Mouse (Mus musculus) limb, embryonic 10.5 days (tissue): Measurements from ENCODE around the gene Tmtc4. TPM values are rescaled to one million over a fixed set of nuclear protein-coding genes. Genes with fewer than 3 reads are reported as not detected.

ENCODE experiments used
- DNase-seq: peaks from one replicate; pipeline ENCODE4 v3.0.0-alpha.2; 2017; ENCODE audit warnings: low spot score
- H3K27ac ChIP-seq: fragments of 300-500 bp; sonication (generic); 2 replicates; pipeline ENCODE4 v1.5.1; 2016; ENCODE audit warnings: mild to moderate bottlenecking
- H3K27me3 ChIP-seq: fragments of 300-500 bp; sonication (generic); 2 replicates; pipeline ENCODE4 v1.6.1; 2016; ENCODE audit warnings: low read depth, mild to moderate bottlenecking; ENCODE audit not compliant: poor library complexity, severe bottlenecking
- H3K36me3 ChIP-seq: fragments of 300-500 bp; sonication (generic); 2 replicates; pipeline ENCODE4 v1.6.1; 2016; ENCODE audit warnings: mild to moderate bottlenecking, moderate library complexity
- H3K4me1 ChIP-seq: fragments of 300-500 bp; sonication (generic); 2 replicates; pipeline ENCODE4 v1.6.1; 2016
- H3K4me3 ChIP-seq: fragments of 300-500 bp; sonication (generic); 2 replicates; pipeline ENCODE4 v1.5.1; 2016; ENCODE audit warnings: mild to moderate bottlenecking, moderate library complexity
- H3K9me3 ChIP-seq: fragments of 300-500 bp; sonication (generic); replicated peaks from 2 replicates; pipeline ENCODE4 v1.6.1; 2016; ENCODE audit warnings: mild to moderate bottlenecking
- WGBS: fragments of 180-500 bp; shearing (Covaris S2); methylation state at CpG from one replicate; pipeline ENCODE4 v1.1.7; 2016; 5-methylcytosine and 5-hydroxymethylcytosine counted together
- polyA plus RNA-seq: library from polyadenylated mRNA; unstranded; fragments of >200 nt; fragmentation: Nextera tagmentation; extraction: Ambion mirVana; gene quantifications from 2 replicates; pipeline ENCODE4 v1.2.1, GENCODE M21; 2016

Tmtc4 gene
- 21.2 and 31.1 TPM in 2 replicates for polyA plus RNA-seq

DNA sequence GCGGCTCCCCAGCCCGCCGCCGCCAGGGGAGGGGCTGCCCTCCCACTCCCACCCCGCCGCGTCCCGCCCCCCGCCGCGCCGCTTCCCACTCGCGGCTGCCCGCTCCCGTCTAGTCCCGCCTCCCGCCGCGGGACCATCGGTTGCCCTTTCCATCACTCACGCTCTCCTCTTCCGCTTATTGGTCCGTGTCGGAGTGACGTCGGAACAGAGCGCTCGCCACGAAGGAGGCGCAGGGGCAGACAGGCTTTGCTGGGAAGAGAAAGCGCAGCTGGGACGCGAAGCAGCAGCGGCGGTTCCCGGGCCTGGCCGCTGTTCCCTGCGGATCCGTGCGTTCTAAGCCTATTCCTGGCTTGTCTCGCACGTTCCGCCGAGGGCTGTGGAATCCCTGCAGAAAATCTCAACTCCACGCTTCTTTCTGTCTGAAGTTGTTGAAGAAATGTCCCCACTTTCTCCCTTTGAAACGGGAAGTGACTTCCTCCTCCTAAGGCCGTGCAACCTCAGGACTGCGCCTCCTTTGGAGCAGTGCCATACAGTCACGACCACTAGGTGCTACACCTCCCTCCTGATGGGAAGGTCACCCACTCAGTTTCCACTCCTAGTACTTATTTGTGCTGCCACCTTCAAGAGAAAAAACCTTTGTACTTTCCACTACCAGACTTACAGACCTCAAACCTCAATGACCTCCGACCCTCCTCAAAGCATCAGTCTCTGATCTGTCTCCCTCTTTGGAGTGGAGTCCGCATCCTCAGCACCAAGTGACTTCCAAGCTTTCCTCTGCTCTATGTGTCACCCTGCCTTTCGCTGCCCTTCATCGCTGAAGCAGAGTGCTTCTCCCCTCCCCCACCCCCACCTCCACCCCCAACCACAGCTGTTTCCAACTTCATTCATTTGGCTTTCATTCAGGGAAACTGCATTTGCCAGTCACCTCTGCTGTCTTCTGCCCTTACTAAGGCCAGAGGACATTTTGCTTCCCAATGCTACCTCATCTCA, at the start of gene Tmtc4:
TSS of gene Tmtc4 (minus strand) at position 810 of the 990 bp plus-strand sequence.
- H3K27me3 ChIP-seq: no peaks in the 10 kb centered on the region
- H3K4me3 ChIP-seq: peak within 1 kb of the TSS; percentile 80
- no peaks in the 10 kb centered on the region for H3K9me3 ChIP-seq
- H3K36me3 ChIP-seq: no peaks in the 10 kb centered on the region
- peak; percentile 94 for DNase-seq
- H3K4me1 ChIP-seq: peaks cover 22% of the 10 kb centered on the region
- peak within 1 kb of the TSS; percentile 97 for H3K27ac ChIP-seq
- 1% methylated on average over 50 of the region's 54 CpGs for WGBS

DNA sequence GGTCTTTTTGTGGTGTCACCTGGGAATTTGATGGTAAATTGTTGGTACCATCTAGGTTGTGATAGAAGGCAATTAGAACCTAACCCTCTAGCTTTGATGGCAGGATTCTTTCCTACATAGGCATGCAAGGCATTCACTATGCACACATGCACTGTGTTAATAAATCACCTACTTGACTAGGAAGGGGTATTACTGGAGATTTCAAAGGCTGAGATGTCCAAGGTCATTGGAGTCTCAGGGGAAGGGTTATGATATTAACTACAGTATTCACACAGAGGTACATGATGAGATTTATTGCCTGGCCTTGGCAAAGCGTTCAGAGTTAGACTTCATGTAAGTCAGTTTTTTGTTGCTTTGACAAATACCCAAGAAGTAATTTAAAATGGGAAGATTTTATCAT, 48.6 kb upstream of the Tmtc4 start:
- Histone ChIP-seq H3K36me3 (no peaks in the 10 kb centered on the region), H3K27me3 (no peaks in the 10 kb centered on the region), H3K27ac (no peak overlapping the region), H3K9me3 (no peaks in the 10 kb centered on the region), H3K4me1 (no peaks in the 10 kb centered on the region), H3K4me3 (no peak overlapping the region)
- DNase-seq: no peak
- WGBS: 85% methylated on average over 1 of the region's 1 CpGs

DNA sequence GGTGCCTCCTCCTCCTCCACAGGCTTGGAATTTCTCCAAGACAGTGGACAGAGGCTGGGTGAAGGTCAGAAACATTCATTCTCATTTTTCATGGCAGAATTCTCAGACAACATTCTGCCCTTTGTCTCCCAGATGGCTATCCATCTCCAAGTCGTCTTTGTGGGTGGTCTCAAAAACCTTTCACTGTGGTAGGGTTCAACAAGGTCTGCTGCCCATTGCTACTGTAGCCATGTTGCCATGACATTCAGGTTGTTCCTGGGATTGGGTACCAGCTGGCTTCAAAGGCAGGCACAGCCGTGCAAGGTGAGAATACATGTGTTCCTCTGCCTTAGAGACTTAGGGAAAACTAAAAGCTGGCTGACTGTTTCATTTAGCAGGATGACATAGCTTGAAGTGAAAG, 44.0 kb upstream of the Tmtc4 start:
- H3K4me1 ChIP-seq: no peaks in the 10 kb centered on the region
- no peaks in the 10 kb centered on the region for H3K36me3 ChIP-seq
- no peak for DNase-seq
- H3K4me3 ChIP-seq: no peak overlapping the region
- H3K9me3 ChIP-seq: no peaks in the 10 kb centered on the region
- no peaks in the 10 kb centered on the region for H3K27me3 ChIP-seq
- WGBS: 69% methylated on average over 2 of the region's 2 CpGs
- no peak overlapping the region for H3K27ac ChIP-seq

DNA sequence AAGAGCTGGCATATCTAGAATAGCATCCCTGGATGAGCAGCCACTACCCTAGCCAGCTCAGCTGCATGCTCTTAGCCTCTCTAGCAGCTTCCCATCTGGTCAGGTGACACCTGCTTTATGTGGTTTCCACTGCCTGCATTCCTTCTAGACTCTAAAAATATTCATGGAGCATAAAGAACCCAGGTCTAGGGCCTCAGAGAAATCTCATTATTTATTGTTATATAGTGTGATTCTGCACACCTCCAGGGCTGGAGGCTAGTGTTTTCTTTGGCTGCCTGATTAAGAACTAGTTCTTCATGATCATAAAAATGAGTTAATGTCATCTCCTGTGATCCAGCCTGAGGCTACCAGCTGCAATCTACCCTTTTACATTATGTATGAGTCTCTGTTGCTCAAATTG, 39.1 kb upstream of the Tmtc4 start:
- H3K4me3 ChIP-seq: no peak overlapping the region
- H3K27ac ChIP-seq: no peak overlapping the region
- DNase-seq: no peak
- no peaks in the 10 kb centered on the region for H3K4me1 ChIP-seq
- no peaks in the 10 kb centered on the region for H3K27me3 ChIP-seq
- no peaks in the 10 kb centered on the region for H3K36me3 ChIP-seq
- no peaks in the 10 kb centered on the region for H3K9me3 ChIP-seq

DNA sequence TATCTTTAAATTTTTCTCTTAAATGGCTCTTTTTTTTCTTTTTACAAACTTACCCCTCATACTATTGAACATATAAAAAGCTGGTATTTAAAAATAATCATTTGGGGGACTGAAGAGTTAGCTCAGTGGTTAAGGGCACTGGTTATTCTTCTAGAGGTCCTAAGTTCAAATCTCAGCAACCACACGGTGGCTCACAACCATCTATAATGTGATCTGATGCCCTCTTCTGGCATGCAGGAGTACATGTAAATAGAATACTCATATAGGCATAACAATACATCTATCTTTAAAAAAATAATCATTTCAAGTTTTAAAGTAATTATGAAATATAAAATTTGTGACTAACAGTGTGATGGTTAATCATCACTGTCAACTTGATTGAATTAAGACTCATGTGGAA, 32.5 kb upstream of the Tmtc4 start:
- H3K4me3 ChIP-seq: no peak overlapping the region
- H3K9me3 ChIP-seq: no peaks in the 10 kb centered on the region
- H3K27me3 ChIP-seq: no peaks in the 10 kb centered on the region
- no peak for DNase-seq
- H3K27ac ChIP-seq: no peak overlapping the region
- 90% methylated on average over 1 of the region's 1 CpGs for WGBS
- no peaks in the 10 kb centered on the region for H3K4me1 ChIP-seq
- H3K36me3 ChIP-seq: no peaks in the 10 kb centered on the region

DNA sequence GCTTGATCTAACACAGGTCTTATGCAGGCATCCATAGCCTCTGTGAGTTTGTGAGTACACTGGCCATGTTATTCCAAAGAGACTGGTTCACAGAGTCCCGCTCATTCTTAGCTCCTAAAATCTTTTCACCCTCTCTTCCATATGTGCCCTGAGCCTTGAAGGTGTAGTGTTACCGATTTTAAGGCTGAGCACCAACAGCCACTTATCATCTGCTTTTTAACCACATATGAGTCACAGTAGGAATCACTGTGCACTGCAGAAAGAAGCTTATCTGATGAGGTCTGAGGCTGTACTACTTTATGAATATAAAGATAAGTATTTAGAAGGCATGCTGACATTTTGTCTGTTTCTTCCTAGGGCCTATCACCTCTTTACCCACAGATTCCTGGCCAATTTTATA, 31.9 kb upstream of the Tmtc4 start:
- Histone ChIP-seq H3K4me3 (no peak overlapping the region), H3K27ac (no peak overlapping the region)
- WGBS: 81% methylated on average over 2 of the region's 2 CpGs

DNA sequence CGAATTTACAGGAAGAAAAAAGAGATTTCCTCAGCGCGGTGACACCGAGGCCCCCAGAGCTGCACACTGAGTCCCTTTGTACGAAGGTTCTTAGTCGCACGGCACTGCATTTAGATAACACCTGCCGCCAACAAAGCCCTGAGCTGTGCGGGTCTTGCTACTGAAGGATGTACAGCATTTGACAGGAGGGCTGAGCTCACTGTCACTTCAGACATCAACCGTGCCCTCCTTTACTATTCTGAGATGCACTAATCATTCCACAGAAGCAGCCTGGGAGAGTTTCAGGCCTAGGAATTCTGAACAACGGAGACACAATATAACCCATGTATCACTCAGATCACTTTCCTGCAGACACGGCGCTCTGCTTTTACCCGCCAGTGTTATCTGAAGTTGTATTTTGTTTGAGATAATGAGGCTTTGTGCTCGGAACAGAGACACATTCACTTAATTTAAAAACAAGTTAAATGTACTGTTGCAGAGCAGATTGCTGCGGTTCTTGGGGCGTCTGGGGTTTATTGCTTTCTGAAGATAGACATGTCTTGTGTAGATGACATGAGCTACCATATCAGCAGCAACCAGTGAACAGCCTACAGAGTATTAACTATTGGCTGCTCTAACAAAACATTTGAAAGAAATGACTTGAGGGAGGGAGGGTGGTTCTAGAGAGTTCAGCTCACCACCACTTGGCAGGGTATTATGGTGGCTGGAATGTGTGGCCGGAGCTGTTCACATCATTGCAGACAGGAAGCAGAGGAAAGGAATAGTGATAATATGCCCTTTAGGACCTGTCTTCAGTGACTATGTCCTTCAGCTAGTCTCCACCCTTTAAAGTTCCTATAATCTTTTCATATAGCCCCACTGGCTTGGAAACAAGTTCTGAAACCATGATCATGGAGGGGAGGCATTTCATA, 25.5 kb upstream of the Tmtc4 start:
- H3K4me1 ChIP-seq: no peaks in the 10 kb centered on the region
- no peak overlapping the region for H3K4me3 ChIP-seq
- no peaks in the 10 kb centered on the region for H3K27me3 ChIP-seq
- no peaks in the 10 kb centered on the region for H3K36me3 ChIP-seq
- 81% methylated on average over 18 of the region's 18 CpGs for WGBS
- no peak overlapping the region for H3K27ac ChIP-seq
- no peak for DNase-seq
- H3K9me3 ChIP-seq: no peaks in the 10 kb centered on the region

More for the DNA sequence above, 31.9 kb upstream of the Tmtc4 start:
- Histone ChIP-seq H3K36me3 (no peaks in the 10 kb centered on the region), H3K9me3 (no peaks in the 10 kb centered on the region), H3K4me1 (no peaks in the 10 kb centered on the region), H3K27me3 (no peaks in the 10 kb centered on the region)
- DNase-seq: no peak

DNA sequence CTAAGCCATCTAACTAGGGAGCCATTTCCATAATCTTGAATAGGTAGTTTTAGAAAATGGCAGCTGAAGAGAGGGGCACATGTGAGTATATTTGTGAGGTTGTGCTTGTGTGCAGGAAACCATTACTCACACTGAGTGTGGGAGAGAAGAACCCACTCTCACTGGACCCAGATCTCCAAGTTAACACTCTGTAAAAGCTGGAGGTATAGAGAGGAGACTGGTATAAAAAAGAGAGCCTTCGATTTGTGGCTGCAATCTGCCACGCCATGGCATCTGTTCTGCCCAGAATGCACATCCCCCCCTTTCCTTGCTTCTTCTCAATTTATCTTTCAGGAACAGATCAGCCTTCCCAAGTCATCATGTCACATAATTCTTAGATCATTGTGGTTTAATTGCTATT, 24.8 kb upstream of the Tmtc4 start:
- no peaks in the 10 kb centered on the region for H3K4me1 ChIP-seq
- 75% methylated on average over 2 of the region's 2 CpGs for WGBS
- no peak overlapping the region for H3K4me3 ChIP-seq

DNA sequence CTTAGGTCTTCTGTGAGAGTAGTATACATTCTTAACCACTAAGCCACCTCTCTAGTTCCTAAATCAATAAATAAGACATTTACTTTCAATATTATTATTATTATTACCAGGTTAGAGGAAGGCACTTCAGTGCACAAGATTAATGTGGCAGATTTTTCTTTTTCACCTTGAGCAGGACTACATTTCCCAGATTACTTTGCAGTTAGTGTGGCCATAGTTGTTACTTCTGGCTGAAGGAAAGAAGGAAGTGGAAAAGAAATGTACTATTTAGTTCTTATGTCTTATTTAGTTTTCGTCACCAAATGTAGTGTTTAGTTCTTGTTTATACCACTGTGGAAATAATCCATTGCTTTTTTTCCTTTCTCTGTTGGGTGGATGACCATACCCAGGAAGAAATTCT, 19.9 kb upstream of the Tmtc4 start:
- no peak for DNase-seq
- no peaks in the 10 kb centered on the region for H3K36me3 ChIP-seq
- no peaks in the 10 kb centered on the region for H3K9me3 ChIP-seq
- peaks cover 11% of the 10 kb centered on the region for H3K4me1 ChIP-seq
- WGBS: 96% methylated on average over 1 of the region's 1 CpGs
- H3K4me3 ChIP-seq: no peak overlapping the region
- H3K27me3 ChIP-seq: no peaks in the 10 kb centered on the region
- H3K27ac ChIP-seq: no peak overlapping the region

More for the DNA sequence above, 24.8 kb upstream of the Tmtc4 start:
- Histone ChIP-seq H3K27ac (no peak overlapping the region), H3K36me3 (no peaks in the 10 kb centered on the region), H3K9me3 (no peaks in the 10 kb centered on the region), H3K27me3 (no peaks in the 10 kb centered on the region)
- no peak for DNase-seq

DNA sequence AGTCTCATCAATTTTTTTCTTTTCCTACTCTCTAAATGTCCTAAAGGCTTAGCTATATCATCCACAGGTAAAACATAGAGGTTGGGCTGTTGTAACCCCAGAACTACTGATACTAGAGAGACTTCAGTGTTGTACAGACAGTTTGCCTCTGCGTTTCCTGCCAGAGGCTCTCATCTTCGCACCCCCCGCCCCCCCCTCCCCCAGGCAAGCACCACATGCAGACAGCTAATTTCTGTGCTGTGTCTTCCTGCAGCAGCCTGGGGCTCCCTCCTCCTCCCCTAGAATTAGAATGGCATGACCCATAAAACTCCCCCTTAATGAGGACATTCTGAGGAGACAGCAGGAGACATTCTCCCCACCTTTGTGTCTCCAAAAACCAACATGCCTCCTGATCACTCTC, 17.6 kb upstream of the Tmtc4 start:
- H3K36me3 ChIP-seq: no peaks in the 10 kb centered on the region
- H3K4me3 ChIP-seq: no peak overlapping the region
- no peak for DNase-seq
- H3K9me3 ChIP-seq: no peaks in the 10 kb centered on the region
- H3K27ac ChIP-seq: no peak overlapping the region
- WGBS: 35% methylated on average over 3 of the region's 3 CpGs
- H3K4me1 ChIP-seq: peaks cover 11% of the 10 kb centered on the region
- no peaks in the 10 kb centered on the region for H3K27me3 ChIP-seq

DNA sequence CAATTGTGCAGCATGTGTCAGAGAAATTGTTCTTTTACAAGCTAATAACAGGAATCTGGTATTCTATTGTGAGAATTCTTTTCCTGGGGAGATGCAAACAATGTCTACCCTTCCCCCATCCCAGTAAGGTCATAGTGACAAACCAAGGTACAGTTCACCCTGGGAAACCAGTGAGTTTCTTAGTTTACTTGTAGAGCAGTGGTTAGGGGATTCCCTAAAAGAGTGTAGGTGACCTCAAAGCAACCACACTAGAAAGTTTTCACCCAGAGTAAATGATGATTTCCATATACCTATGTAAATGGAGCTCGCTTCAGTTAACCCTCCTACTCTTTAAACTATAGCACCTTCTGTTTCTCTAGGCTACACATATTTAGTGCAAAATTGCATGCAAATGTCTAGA, 13.6 kb upstream of the Tmtc4 start:
- peaks cover 11% of the 10 kb centered on the region for H3K4me1 ChIP-seq
- WGBS: 88% methylated on average over 1 of the region's 1 CpGs
- no peaks in the 10 kb centered on the region for H3K9me3 ChIP-seq
- no peaks in the 10 kb centered on the region for H3K27me3 ChIP-seq
- no peak for DNase-seq
- no peaks in the 10 kb centered on the region for H3K36me3 ChIP-seq
- no peak overlapping the region for H3K27ac ChIP-seq
- no peak overlapping the region for H3K4me3 ChIP-seq

DNA sequence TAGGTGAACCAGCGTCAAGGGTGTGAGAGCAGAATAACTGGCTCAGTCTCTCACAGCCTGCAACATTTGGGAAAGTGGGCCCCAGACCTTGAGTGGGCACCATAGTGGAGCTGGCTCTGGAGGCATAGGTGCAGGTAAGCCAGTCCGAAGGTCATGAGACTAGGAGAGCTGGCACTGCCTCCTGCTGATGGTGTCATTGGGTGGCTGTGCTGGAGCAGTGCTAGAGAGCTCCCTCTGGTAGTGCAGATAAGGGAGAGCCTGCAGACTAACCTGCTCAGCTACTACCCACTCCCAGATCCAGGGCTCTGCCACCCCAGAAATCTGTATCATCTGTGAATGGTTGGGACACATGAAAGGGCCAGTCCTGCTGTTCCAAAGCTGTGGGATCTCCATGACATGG, 10.1 kb upstream of the Tmtc4 start:
- 91% methylated on average over 2 of the region's 2 CpGs for WGBS
- H3K4me1 ChIP-seq: no peaks in the 10 kb centered on the region
- no peaks in the 10 kb centered on the region for H3K27me3 ChIP-seq
- no peak for DNase-seq
- H3K36me3 ChIP-seq: no peaks in the 10 kb centered on the region
- H3K27ac ChIP-seq: no peak overlapping the region
- no peaks in the 10 kb centered on the region for H3K9me3 ChIP-seq
- H3K4me3 ChIP-seq: no peak overlapping the region

DNA sequence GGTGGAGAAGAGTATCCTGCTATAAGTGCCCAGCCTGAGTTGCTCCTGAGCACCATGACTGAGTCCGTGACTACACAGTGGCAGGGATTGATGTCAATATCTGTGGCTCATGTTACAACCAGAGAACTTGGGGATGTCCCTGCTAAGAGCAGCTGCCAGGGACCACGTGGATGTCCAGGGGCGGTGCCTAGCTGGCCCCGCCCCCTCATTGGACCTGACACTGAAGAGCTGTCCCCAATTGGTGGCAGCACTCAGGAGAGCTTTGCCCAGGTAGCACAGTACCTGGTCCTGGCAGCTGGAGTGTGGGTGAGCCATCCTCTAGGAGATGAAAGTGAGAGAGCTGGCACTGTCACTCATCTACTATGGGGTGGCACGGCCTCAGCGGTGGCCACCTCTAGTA, 9.1 kb upstream of the Tmtc4 start:
- Histone ChIP-seq H3K36me3 (no peaks in the 10 kb centered on the region), H3K9me3 (no peaks in the 10 kb centered on the region), H3K4me1 (no peaks in the 10 kb centered on the region), H3K27me3 (no peaks in the 10 kb centered on the region), H3K27ac (no peak overlapping the region), H3K4me3 (no peak overlapping the region)
- DNase-seq: no peak
- WGBS: 63% methylated on average over 6 of the region's 6 CpGs
